Mouse (Mus musculus): ENCODE data around the gene 1810010H24Rik. TPM values are rescaled to one million over a fixed set of nuclear protein-coding genes. Genes with fewer than 3 reads are reported as not detected.
A peak's percentile ranks its signal among the peaks of the same experiment; 100 is the strongest.
"Not testable (repeated sequence)": the region's sequence is repeated elsewhere in the genome, so short reads cannot be mapped to it uniquely, and the experiment has no call there.

Gene 1810010H24Rik
- total RNA-seq, 2 experiments from 2014 or later = 0.86 to 1.3 TPM

- H3K27ac ChIP-seq = no peak overlapping the region
- intact Hi-C loops (cut with DNase I) = no loop called here
- no peak for DNase-seq
- H3K4me3 ChIP-seq = no peak overlapping the region
- TF ChIP-seq CTCF (IDR thresholded peaks at IDR 0.05) = no peak
Measured at GRCm38 (mm10) chr11:107016893-107017292, 8.6 kb upstream of the 1810010H24Rik start.

- peak; percentile 5; the same call in 1 of the 2 replicates for TF ChIP-seq CTCF (IDR thresholded peaks at IDR 0.05)
- intact Hi-C loops (cut with DNase I) = no loop called here
- no peak for DNase-seq
Measured at GRCm38 (mm10) chr11:107017339-107017886, 8.1 kb upstream of the 1810010H24Rik start.

GRCm38 (mm10) chr11:107018606-107019005 lies 6.9 kb upstream of the 1810010H24Rik start:
- intact Hi-C loops (cut with DNase I) = no loop called here
- TF ChIP-seq CTCF (IDR thresholded peaks at IDR 0.05) = peak; percentile 47

More at GRCm38 (mm10) chr11:107017339-107017886, 8.1 kb upstream of the 1810010H24Rik start:
- Histone ChIP-seq H3K27ac (no peak overlapping the region), H3K4me3 (no peak overlapping the region)

GRCm38 (mm10) chr11:107019318-107019717 lies 6.2 kb upstream of the 1810010H24Rik start:
- TF ChIP-seq CTCF (IDR thresholded peaks at IDR 0.05) = no peak
- Histone ChIP-seq H3K4me3 (no peak overlapping the region), H3K27ac (no peak overlapping the region)
- DNase-seq = no peak
- intact Hi-C loops (cut with DNase I) = no loop called here

More at GRCm38 (mm10) chr11:107018606-107019005, 6.9 kb upstream of the 1810010H24Rik start:
- DNase-seq = no peak
- H3K27ac ChIP-seq = no peak overlapping the region
- no peak overlapping the region for H3K4me3 ChIP-seq

- intact Hi-C loops (cut with DNase I); H3K27ac ChIP-seq: not testable (repeated sequence)
Measured at GRCm38 (mm10) chr11:107019722-107020121, 5.8 kb upstream of the 1810010H24Rik start.

GRCm38 (mm10) chr11:107022050-107022683 lies 3.3 kb upstream of the 1810010H24Rik start:
- no peak for DNase-seq
- intact Hi-C loops (cut with DNase I) = no loop called here
- H3K27ac ChIP-seq = peak overlapping the region; percentile 83
- no peak overlapping the region for H3K4me3 ChIP-seq
- TF ChIP-seq CTCF (IDR thresholded peaks at IDR 0.05) = no peak

More at GRCm38 (mm10) chr11:107019722-107020121, 5.8 kb upstream of the 1810010H24Rik start:
- DNase-seq, H3K4me3 ChIP-seq: not testable (repeated sequence)

- Histone ChIP-seq H3K4me3 (no peak overlapping the region), H3K27ac (no peak overlapping the region)
- no peak for DNase-seq
- intact Hi-C loops (cut with DNase I) = no loop called here
- TF ChIP-seq CTCF (IDR thresholded peaks at IDR 0.05) = no peak
Measured at GRCm38 (mm10) chr11:107024406-107024805, 1.1 kb upstream of the 1810010H24Rik start.

GRCm38 (mm10) chr11:107026554-107027430 lies 1.3 kb downstream of the 1810010H24Rik start:
- intact Hi-C loops (cut with DNase I) = no loop called here
- no peak for TF ChIP-seq CTCF (IDR thresholded peaks at IDR 0.05)
- Histone ChIP-seq H3K27ac (peak overlapping the region; percentile 95; the same call in 1 of the 2 replicates), H3K4me3 (peak overlapping the region; percentile 90)
- DNase-seq = no peak

- Histone ChIP-seq H3K4me3 (peak overlapping the region; percentile 90), H3K27ac (peak overlapping the region; percentile 95)
- intact Hi-C loops (cut with DNase I) = no loop called here
- no peak for TF ChIP-seq CTCF (IDR thresholded peaks at IDR 0.05)
- peak; percentile 94 for DNase-seq
Measured at GRCm38 (mm10) chr11:107027431-107028274, 2.2 kb downstream of the 1810010H24Rik start.

- Histone ChIP-seq H3K4me3 (peak overlapping the region; percentile 90), H3K27ac (peak overlapping the region; percentile 89)
- intact Hi-C loops (cut with DNase I) = no loop called here
- DNase-seq = no peak
- no peak for TF ChIP-seq CTCF (IDR thresholded peaks at IDR 0.05)
Measured at GRCm38 (mm10) chr11:107028275-107028618, 2.8 kb downstream of the 1810010H24Rik start.

GRCm38 (mm10) chr11:107028754-107029153 lies 3.3 kb downstream of the 1810010H24Rik start:
- Histone ChIP-seq H3K27ac (peak overlapping the region; percentile 89), H3K4me3 (peak overlapping the region; percentile 90)
- no peak for TF ChIP-seq CTCF (IDR thresholded peaks at IDR 0.05)
- intact Hi-C loops (cut with DNase I) = no loop called here
- DNase-seq = no peak

- no peak overlapping the region for H3K4me3 ChIP-seq
- no peak for DNase-seq
- intact Hi-C loops (cut with DNase I) = no loop called here
- no peak overlapping the region for H3K27ac ChIP-seq
- no peak for TF ChIP-seq CTCF (IDR thresholded peaks at IDR 0.05)
Measured at GRCm38 (mm10) chr11:107029536-107029935, 4.1 kb downstream of the 1810010H24Rik start.

Measured in gastrocnemius, adult 2 months (tissue).